Mouse (Mus musculus) C2C12 (cell line): Measurements from ENCODE around the gene Vps45.

ENCODE experiments used
- CEBPB ChIP-seq: IDR thresholded peaks from one replicate; pipeline ENCODE4 v1.6.1; 2011; ENCODE audit warnings: low read depth, mild to moderate bottlenecking, control low read depth, moderate library complexity
- CTCF ChIP-seq: IDR thresholded peaks from one replicate; pipeline ENCODE4 v1.5.1; 2011; ENCODE audit not compliant: control insufficient read depth, insufficient read depth, insufficient read length
- FOSL1 ChIP-seq: IDR thresholded peaks from one replicate; pipeline ENCODE4 v1.8.0; 2011; ENCODE audit warnings: mild to moderate bottlenecking, low read length; ENCODE audit not compliant: poor library complexity, insufficient read depth, severe bottlenecking
- MYOD1 ChIP-seq: IDR thresholded peaks from one replicate; pipeline ENCODE4 v1.6.1; 2011; ENCODE audit warnings: low read depth; ENCODE audit not compliant: control insufficient read depth, insufficient read length
- MYOG ChIP-seq: IDR thresholded peaks from one replicate; pipeline ENCODE4 v1.6.1; 2011; ENCODE audit not compliant: control insufficient read depth, insufficient read length; ENCODE audit errors: extremely low read depth
- USF1 ChIP-seq: IDR thresholded peaks from one replicate; pipeline ENCODE4 v1.6.1; 2011; ENCODE audit warnings: low read depth, mild to moderate bottlenecking, control low read depth, moderate library complexity

GRCm38 (mm10) chr3:96089882-96090489 lies 31.7 kb upstream of the Vps45 start:
- no peak for TF ChIP-seq CEBPB
- TF ChIP-seq CTCF, result no peak
- no peak for TF ChIP-seq MYOD1
- no peak for TF ChIP-seq USF1
- no peak for TF ChIP-seq MYOG
- no peak for TF ChIP-seq FOSL1
